Mouse (Mus musculus): ENCODE results near the gene 1110051M20Rik. TPM values are rescaled to one million over a fixed set of nuclear protein-coding genes. Genes with fewer than 3 reads are reported as not detected.

Gene 1110051M20Rik
- polyA plus RNA-seq, 2 experiments, result 34.9 to 50.6 TPM

GRCm38 (mm10) chr2:91455826-91456225 is 11.3 kb upstream of the 1110051M20Rik start:
- no peaks in the 10 kb centered on the region for H3K9me3 ChIP-seq (ENCODE audit: control insufficient read depth, low read length)
- H3K27ac ChIP-seq (replicated peaks; ENCODE audit: low read depth, low read length), result no peak overlapping the region
- H3K4me1 ChIP-seq (ENCODE audit: control insufficient read depth, insufficient read depth, low read length), result peaks cover 16% of the 10 kb centered on the region
- no peaks in the 10 kb centered on the region for H3K27me3 ChIP-seq (ENCODE audit: control insufficient read depth, insufficient read depth, low read length)
- no peak overlapping the region for H3K9ac ChIP-seq (ENCODE audit: low read depth, low read length, severe bottlenecking)
- H3K4me3 ChIP-seq (replicated peaks; ENCODE audit: low read length), result no peak overlapping the region
- DNase-seq (ENCODE audit: low spot score) (peak; percentile 62), ATAC-seq (ENCODE audit: low FRiP score, low read depth) (no peak)
- 7% methylated on average over 4 of the region's 4 CpGs for WGBS
- no peak for TF ChIP-seq POLR2A (IDR thresholded peaks at IDR 0.05; ENCODE audit: borderline replicate concordance, extremely low read depth, insufficient read depth, insufficient read length)
- H3K36me3 ChIP-seq (ENCODE audit: control insufficient read depth, insufficient read depth, low read length), result no peaks in the 10 kb centered on the region
- no peak overlapping the region for H3K4me2 ChIP-seq (replicated peaks; ENCODE audit: low read depth, low read length, severe bottlenecking)

- 88% methylated on average over 3 of the region's 3 CpGs for WGBS
- Histone ChIP-seq H3K9ac (ENCODE audit: low read depth, low read length, severe bottlenecking) (no peak overlapping the region), H3K4me1 (ENCODE audit: control insufficient read depth, insufficient read depth, low read length) (peaks cover 9% of the 10 kb centered on the region), H3K27me3 (ENCODE audit: control insufficient read depth, insufficient read depth, low read length) (no peaks in the 10 kb centered on the region), H3K9me3 (ENCODE audit: control insufficient read depth, low read length) (no peaks in the 10 kb centered on the region), H3K27ac (replicated peaks; ENCODE audit: low read depth, low read length) (no peak overlapping the region), H3K4me2 (replicated peaks; ENCODE audit: low read depth, low read length, severe bottlenecking) (no peak overlapping the region), H3K36me3 (ENCODE audit: control insufficient read depth, insufficient read depth, low read length) (no peaks in the 10 kb centered on the region), H3K4me3 (replicated peaks; ENCODE audit: low read length) (no peak overlapping the region)
- DNase-seq (ENCODE audit: low spot score) (no peak), ATAC-seq (ENCODE audit: low FRiP score, low read depth) (no peak)
- no peak for TF ChIP-seq POLR2A (IDR thresholded peaks at IDR 0.05; ENCODE audit: borderline replicate concordance, extremely low read depth, insufficient read depth, insufficient read length)
These were observed 9.9 kb upstream of the 1110051M20Rik start for GRCm38 (mm10) chr2:91454434-91454833.

GRCm38 (mm10) chr2:91453231-91454075 is 8.9 kb upstream of the 1110051M20Rik start:
- TF ChIP-seq POLR2A (IDR thresholded peaks at IDR 0.05; ENCODE audit: borderline replicate concordance, extremely low read depth, insufficient read depth, insufficient read length), result no peak
- Histone ChIP-seq H3K4me2 (replicated peaks; ENCODE audit: low read depth, low read length, severe bottlenecking) (no peak overlapping the region), H3K9ac (ENCODE audit: low read depth, low read length, severe bottlenecking) (no peak overlapping the region), H3K27ac (replicated peaks; ENCODE audit: low read depth, low read length) (no peak overlapping the region), H3K9me3 (ENCODE audit: control insufficient read depth, low read length) (no peaks in the 10 kb centered on the region), H3K4me3 (replicated peaks; ENCODE audit: low read length) (no peak overlapping the region), H3K4me1 (ENCODE audit: control insufficient read depth, insufficient read depth, low read length) (peaks cover 8% of the 10 kb centered on the region), H3K36me3 (ENCODE audit: control insufficient read depth, insufficient read depth, low read length) (no peaks in the 10 kb centered on the region), H3K27me3 (ENCODE audit: control insufficient read depth, insufficient read depth, low read length) (no peaks in the 10 kb centered on the region)
- DNase-seq (ENCODE audit: low spot score) (no peak), ATAC-seq (ENCODE audit: low FRiP score, low read depth) (no peak)
- 68% methylated on average over 9 of the region's 9 CpGs for whole genome bisulfite sequencing

- no peak overlapping the region for H3K9ac ChIP-seq (ENCODE audit: low read depth, low read length, severe bottlenecking)
- no peak overlapping the region for H3K27ac ChIP-seq (replicated peaks; ENCODE audit: low read depth, low read length)
- no peak for TF ChIP-seq POLR2A (IDR thresholded peaks at IDR 0.05; ENCODE audit: borderline replicate concordance, extremely low read depth, insufficient read depth, insufficient read length)
- no peaks in the 10 kb centered on the region for H3K27me3 ChIP-seq (ENCODE audit: control insufficient read depth, insufficient read depth, low read length)
- 24% methylated on average over 8 of the region's 8 CpGs for WGBS
- no peaks in the 10 kb centered on the region for H3K36me3 ChIP-seq (ENCODE audit: control insufficient read depth, insufficient read depth, low read length)
- no peaks in the 10 kb centered on the region for H3K9me3 ChIP-seq (ENCODE audit: control insufficient read depth, low read length)
- ATAC-seq (ENCODE audit: low FRiP score, low read depth) (0 out of 2 replicates have a peak, but pooled peaks have one; percentile 7), DNase-seq (ENCODE audit: low spot score) (no peak)
- H3K4me1 ChIP-seq (ENCODE audit: control insufficient read depth, insufficient read depth, low read length), result peaks cover 8% of the 10 kb centered on the region
- peak overlapping the region; percentile 27; the same call in 1 of the 2 replicates for H3K4me2 ChIP-seq (replicated peaks; ENCODE audit: low read depth, low read length, severe bottlenecking)
- no peak overlapping the region for H3K4me3 ChIP-seq (replicated peaks; ENCODE audit: low read length)
These were observed 8.2 kb upstream of the 1110051M20Rik start for GRCm38 (mm10) chr2:91452658-91453057.

DNA sequence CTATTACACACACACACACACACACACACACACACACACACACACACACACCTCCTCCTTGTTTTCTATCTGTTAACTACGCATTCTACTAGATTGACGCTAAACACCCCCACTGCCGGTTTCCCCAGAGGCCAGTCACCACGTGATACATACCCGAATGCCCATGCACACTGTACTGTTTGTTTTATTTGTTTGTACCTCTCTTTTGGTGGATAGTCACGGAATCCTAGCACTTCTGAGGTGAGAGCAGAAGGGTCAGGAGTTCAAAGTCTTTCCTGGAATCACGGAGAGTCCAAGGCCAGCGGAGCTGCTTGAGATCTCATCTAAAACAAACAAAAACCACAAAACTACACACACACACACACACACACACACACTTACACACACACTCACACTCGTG is 5.8 kb upstream of the 1110051M20Rik start:
- no peaks in the 10 kb centered on the region for H3K9me3 ChIP-seq (ENCODE audit: control insufficient read depth, low read length)
- no peak for TF ChIP-seq POLR2A (IDR thresholded peaks at IDR 0.05; ENCODE audit: borderline replicate concordance, extremely low read depth, insufficient read depth, insufficient read length)
- H3K4me2 ChIP-seq (replicated peaks; ENCODE audit: low read depth, low read length, severe bottlenecking), result no peak overlapping the region
- no peaks in the 10 kb centered on the region for H3K27me3 ChIP-seq (ENCODE audit: control insufficient read depth, insufficient read depth, low read length)
- DNase-seq (ENCODE audit: low spot score), result no peak
- no peaks in the 10 kb centered on the region for H3K36me3 ChIP-seq (ENCODE audit: control insufficient read depth, insufficient read depth, low read length)
- H3K27ac ChIP-seq (replicated peaks; ENCODE audit: low read depth, low read length), result no peak overlapping the region
- no peak overlapping the region for H3K4me3 ChIP-seq (replicated peaks; ENCODE audit: low read length)
- no peak for ATAC-seq (ENCODE audit: low FRiP score, low read depth)
- WGBS, result 77% methylated on average over 9 of the region's 9 CpGs
- H3K4me1 ChIP-seq (ENCODE audit: control insufficient read depth, insufficient read depth, low read length), result peaks cover 4% of the 10 kb centered on the region
- H3K9ac ChIP-seq (ENCODE audit: low read depth, low read length, severe bottlenecking), result no peak overlapping the region
